Mouse (Mus musculus) gastrocnemius, postnatal 36 days (tissue): ENCODE results near the gene Olfr1048. TPM values are rescaled to one million over a fixed set of nuclear protein-coding genes. Genes with fewer than 3 reads are reported as not detected.
"Not testable (repeated sequence)": the region's sequence is repeated elsewhere in the genome, so short reads cannot be mapped to it uniquely, and the experiment has no call there.

Source experiments
- DNase-seq, 2 experiments: peaks; one replicate each; pipeline ENCODE4 v3.0.0; 2022
- intact Hi-C: fragments of 180-260 bp; cut with DNase I; formaldehyde crosslinking; loops from one replicate; pipeline ENCODE4 v1.15.1; 2025
- long read RNA-seq, 2 experiments: library from polyadenylated mRNA; stranded (forward); transcript quantifications; one replicate each; pipeline ENCODE4 v2.0.0; 2021
- total RNA-seq, 2 experiments: library from RNA; stranded (reverse); gene quantifications; 2 replicates each; pipeline ENCODE4 v1.2.3; 2021

Gene Olfr1048
- not detected for total RNA-seq
- long read RNA-seq, experiment 1: 0 reads
- long read RNA-seq, experiment 2: 0 reads

DNA sequence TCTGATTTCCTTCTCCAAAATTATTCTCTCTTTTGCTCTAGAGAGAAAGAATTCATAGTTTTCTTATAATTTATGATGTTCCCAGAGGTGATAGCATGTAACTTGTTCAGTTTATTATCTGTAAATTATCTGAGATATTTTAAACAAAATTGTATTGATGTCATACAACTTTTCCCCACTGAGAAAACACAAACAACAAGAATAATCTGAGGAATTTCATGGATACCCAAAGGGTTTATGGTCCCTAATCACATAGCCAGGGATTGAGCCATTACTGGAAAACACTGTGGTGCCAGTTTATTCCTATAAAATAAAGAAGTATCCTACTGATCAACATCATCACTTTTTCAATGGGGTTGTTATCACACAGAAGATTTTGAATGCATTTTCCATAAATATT is at the start of gene Olfr1048:
Gene Olfr1048 (minus strand): TSS at position 101 of the 400 bp plus-strand sequence.
- no peak for DNase-seq
- intact Hi-C loops: no loop called here

- DNase-seq, intact Hi-C loops: not testable (repeated sequence)
Observed at GRCm38 (mm10) chr2:86278988-86279387, 38.9 kb upstream of the Olfr1048 start, which contains the start of gene Olfr1051. Gene Olfr1051 (minus strand): TSS chr2:86279088.

DNA sequence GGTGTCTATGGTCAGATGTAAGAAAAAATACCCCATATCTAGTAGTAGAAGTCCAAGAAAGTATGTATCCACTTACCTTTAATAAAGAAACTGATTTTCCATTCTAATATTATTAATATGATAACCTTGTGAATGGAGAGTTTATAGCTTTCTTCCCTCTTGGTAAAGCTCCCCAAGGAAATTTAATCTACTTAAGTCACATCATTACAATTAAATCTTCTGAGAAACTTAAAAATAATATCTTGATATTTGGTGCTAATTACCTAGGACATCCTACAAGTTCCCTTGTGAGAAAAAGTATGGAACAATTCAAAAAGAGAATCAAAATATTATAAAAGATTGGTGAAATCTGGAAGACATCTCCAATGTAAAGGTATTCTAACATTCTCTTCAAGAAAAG is 18.1 kb upstream of the Olfr1048 start, which contains the start of gene Olfr1049:
Gene Olfr1049 (minus strand): TSS at position 101 of the 400 bp plus-strand sequence.
- intact Hi-C loops: loop anchor here (2.0 kb wide), 1 partner anchor 71 kb away; no protein-coding TSS in a partner anchor
- not testable (repeated sequence) for DNase-seq

GRCm38 (mm10) chr2:86231301-86231700 is 8.8 kb downstream of the Olfr1048 start, which contains the start of gene Olfr1047:
Gene Olfr1047 (minus strand): TSS chr2:86231401.
- DNase-seq: no peak
- intact Hi-C loops: no loop called here

DNA sequence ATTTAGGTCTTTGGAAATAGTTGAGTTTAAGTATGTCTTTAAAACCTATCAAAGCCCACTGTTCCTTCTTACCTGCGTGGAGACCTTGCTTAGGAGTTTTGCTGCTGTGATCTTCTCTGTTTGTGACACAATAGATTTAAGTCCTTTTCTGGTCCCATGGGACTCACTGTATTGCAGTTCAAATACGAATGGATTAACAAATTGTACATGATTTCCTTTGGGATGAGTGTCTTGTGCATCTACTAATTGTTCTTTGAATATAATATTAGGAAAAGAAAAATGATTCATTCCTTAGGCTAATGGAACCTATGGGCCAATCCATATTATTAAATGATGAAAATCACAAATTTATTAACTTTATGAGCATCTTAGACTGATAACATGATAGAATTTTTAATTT is 20.9 kb downstream of the Olfr1048 start, which contains the start of gene Olfr1046:
Gene Olfr1046 (minus strand): TSS at position 101 of the 400 bp plus-strand sequence.
- intact Hi-C loops: no loop called here
- no peak for DNase-seq

- intact Hi-C loops: no loop called here
- DNase-seq: no peak
Observed at GRCm38 (mm10) chr2:86202909-86203308, 37.2 kb downstream of the Olfr1048 start, which contains the start of gene Olfr1045. Gene Olfr1045 (minus strand): TSS chr2:86203009.

DNA sequence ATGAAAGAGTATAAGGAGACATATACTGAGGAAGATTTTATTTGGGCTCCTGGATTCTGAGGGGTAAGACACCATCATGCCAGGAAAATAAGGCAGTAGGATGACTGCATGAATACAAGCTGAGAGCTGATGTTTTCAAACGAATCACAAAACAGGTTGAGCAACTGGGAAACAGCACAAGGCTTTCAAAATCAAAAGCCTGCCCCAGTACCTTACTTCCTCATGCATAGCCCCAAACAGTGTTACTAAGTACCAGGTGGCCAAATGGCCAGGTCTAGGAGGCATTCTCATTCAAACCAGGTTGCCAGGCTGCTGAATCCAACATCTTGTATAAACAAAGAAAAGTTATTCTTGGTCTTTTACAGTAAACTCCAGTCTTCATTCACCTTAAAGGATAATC is 44.2 kb downstream of the Olfr1048 start:
- no peak for DNase-seq
- intact Hi-C loops: no loop called here

DNA sequence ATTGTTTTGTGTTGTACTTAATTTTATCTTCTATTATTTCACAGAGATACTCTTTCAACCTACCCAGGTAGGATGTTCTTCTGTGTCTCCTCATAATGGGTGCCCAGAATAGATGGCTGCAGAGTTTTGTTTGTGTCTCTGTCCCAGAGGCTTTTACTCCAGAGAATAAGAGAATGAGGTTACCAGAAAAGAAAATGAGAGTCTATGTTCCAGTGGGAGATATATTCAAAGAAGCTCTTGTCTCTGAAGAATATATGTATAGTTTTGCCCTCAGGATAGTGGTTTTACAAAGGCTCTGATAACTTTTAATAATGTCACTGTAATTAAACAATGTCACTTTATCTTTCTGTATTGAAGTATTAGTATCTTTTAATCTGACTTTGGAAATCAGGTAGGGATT is 54.5 kb downstream of the Olfr1048 start, which contains the start of gene Olfr52:
Gene Olfr52 (minus strand): TSS at position 101 of the 400 bp plus-strand sequence.
- DNase-seq: no peak
- intact Hi-C loops: no loop called here

Other genes with a start within 250 kb of the Olfr1048 start
- not detected for gene Olfr1031, start 250.0 kb downstream of the Olfr1048 start, total RNA-seq
- gene Olfr1032, start 234.7 kb downstream of the Olfr1048 start, total RNA-seq: not detected
- under 1 TPM in 1 of 2 experiments, not detected in 1; 0.08 TPM for gene Olfr1033, start 219.7 kb downstream of the Olfr1048 start, total RNA-seq
- gene Olfr1034, start 194.4 kb downstream of the Olfr1048 start, total RNA-seq: not detected
- gene Olfr1036, start 166.3 kb downstream of the Olfr1048 start, total RNA-seq: not detected
- not detected for gene Olfr1037, start 152.9 kb downstream of the Olfr1048 start, total RNA-seq
- not detected for gene Olfr1039, start 104.4 kb downstream of the Olfr1048 start, total RNA-seq
- gene Olfr1040, start 93.6 kb downstream of the Olfr1048 start, total RNA-seq: not detected
- not detected for gene Olfr1042, start 78.5 kb downstream of the Olfr1048 start, total RNA-seq
- not detected for gene Olfr1043, start 72.8 kb downstream of the Olfr1048 start, total RNA-seq
- gene Olfr1044, start 62.5 kb downstream of the Olfr1048 start, total RNA-seq: not detected
- not detected for gene Olfr52, start 54.6 kb downstream of the Olfr1048 start, total RNA-seq
- not detected for gene Olfr1045, start 37.3 kb downstream of the Olfr1048 start, total RNA-seq
- gene Olfr1046, start 21.0 kb downstream of the Olfr1048 start, total RNA-seq: not detected
- gene Olfr1047, start 8.9 kb downstream of the Olfr1048 start, total RNA-seq: not detected
- gene Olfr1049, start 18.0 kb upstream of the Olfr1048 start, total RNA-seq: not detected
- not detected for gene Olfr1051, start 38.8 kb upstream of the Olfr1048 start, total RNA-seq
- not detected for gene Olfr1052, start 52.2 kb upstream of the Olfr1048 start, total RNA-seq
- gene Olfr1053, start 75.0 kb upstream of the Olfr1048 start, total RNA-seq: not detected
- gene Olfr1054, start 95.1 kb upstream of the Olfr1048 start, total RNA-seq: not detected
- not detected for gene Olfr1055, start 110.0 kb upstream of the Olfr1048 start, total RNA-seq
- not detected for gene Olfr1056, start 122.2 kb upstream of the Olfr1048 start, total RNA-seq
- not detected for gene Olfr1057, start 138.1 kb upstream of the Olfr1048 start, total RNA-seq
- not detected for gene Olfr1058, start 148.3 kb upstream of the Olfr1048 start, total RNA-seq
- gene Olfr1061, start 173.8 kb upstream of the Olfr1048 start, total RNA-seq: not detected
- not detected for gene Olfr1062, start 186.5 kb upstream of the Olfr1048 start, total RNA-seq
- gene Olfr1065, start 210.3 kb upstream of the Olfr1048 start, total RNA-seq: not detected
- not detected for gene Olfr1066, start 216.0 kb upstream of the Olfr1048 start, total RNA-seq
- not detected for gene Olfr228, start 247.1 kb upstream of the Olfr1048 start, total RNA-seq